ENCODE assay signal across 8 mouse cellular contexts in genomic region chr11:69095511-69096231, GRCm38 (mm10). TPM values are rescaled to one million over a fixed set of nuclear protein-coding genes. Genes with fewer than 3 reads are reported as not detected.
DNase-seq lines count a peak whose midpoint lies in the region; ATAC-seq and TF ChIP-seq lines count a peak whose summit lies in the region.

No protein-coding gene starts in this region.

- no peak for TF ChIP-seq CTCF in G1E (IDR thresholded peaks at IDR 0.05; ENCODE audit: low read depth, low read length)
- no peak for TF ChIP-seq CTCF in kidney, adult 2 months (conservative IDR thresholded peaks at IDR 0.05; ENCODE audit: insufficient read depth, insufficient read length, low read depth, low read length)
- no peak for TF ChIP-seq CTCF in lung, postnatal 0 days (IDR thresholded peaks at IDR 0.05)

- WGBS in forebrain, embryonic 15.5 days, result 2% methylated on average over 27 of the region's 27 CpGs
- under 1% methylated on average over 27 of the region's 27 CpGs for WGBS in kidney, adult 2 months
- under 1% methylated on average over 27 of the region's 27 CpGs for WGBS in lung, postnatal 0 days
- 3% methylated on average over 27 of the region's 27 CpGs for WGBS in stomach, embryonic 15.5 days

- DNase-seq in cerebellum, adult 9-10 months, result peak; percentile 66
- DNase-seq in cerebellum, adult 8-10 months, result no peak
- no peak for DNase-seq in G1E (ENCODE audit: low spot score)
- peak; percentile 60 for DNase-seq in kidney, adult 2 months
- DNase-seq in lung, postnatal 0 days (ENCODE audit: low spot score), result peak; percentile 86
- no peak for DNase-seq in urinary bladder, postnatal 10 days (ENCODE audit: low spot score)

- no peak; the same call in 1 of the 2 replicates for TF ChIP-seq EP300 in lung, postnatal 0 days (IDR thresholded peaks at IDR 0.05)

- H3K27me3 ChIP-seq in G1E (ENCODE audit: insufficient read depth, low read length), result no peaks in the 10 kb centered on the region
- H3K27me3 ChIP-seq in forebrain, embryonic 15.5 days, result no peaks in the 10 kb centered on the region
- no peaks in the 10 kb centered on the region for H3K27me3 ChIP-seq in kidney, adult 2 months (replicated peaks; ENCODE audit: control insufficient read depth, insufficient read depth, low read length)
- H3K27me3 ChIP-seq in lung, postnatal 0 days (replicated peaks; ENCODE audit: insufficient read depth, low read length), result no peaks in the 10 kb centered on the region
- no peaks in the 10 kb centered on the region for H3K27me3 ChIP-seq in stomach, embryonic 15.5 days (replicated peaks)

- peak overlapping the region; percentile 72 for H3K4me3 ChIP-seq in G1E (ENCODE audit: low read depth, low read length)
- peak overlapping the region; percentile 45 for H3K4me3 ChIP-seq in forebrain, embryonic 15.5 days
- H3K4me3 ChIP-seq in kidney, adult 2 months (ENCODE audit: insufficient read depth, low read depth, low read length), result peak overlapping the region; percentile 91
- H3K4me3 ChIP-seq in lung, postnatal 0 days (ENCODE audit: low read depth, low read length), result peak overlapping the region; percentile 97
- H3K4me3 ChIP-seq in stomach, embryonic 15.5 days (replicated peaks), result peak overlapping the region; percentile 66

- H3K9me3 ChIP-seq in G1E (replicated peaks), result no peaks in the 10 kb centered on the region
- H3K9me3 ChIP-seq in forebrain, embryonic 15.5 days, result no peaks in the 10 kb centered on the region
- no peaks in the 10 kb centered on the region for H3K9me3 ChIP-seq in lung, postnatal 0 days (ENCODE audit: low read length)
- no peaks in the 10 kb centered on the region for H3K9me3 ChIP-seq in stomach, embryonic 15.5 days

- H3K36me3 ChIP-seq in G1E (replicated peaks), result peaks cover 34% of the 10 kb centered on the region
- peaks cover 10% of the 10 kb centered on the region; the same call in 1 of the 2 replicates for H3K36me3 ChIP-seq in forebrain, embryonic 15.5 days
- peaks cover under 1% of the 10 kb centered on the region; the same call in 1 of the 2 replicates for H3K36me3 ChIP-seq in kidney, adult 2 months (ENCODE audit: control insufficient read depth, insufficient read depth, low read length)
- H3K36me3 ChIP-seq in lung, postnatal 0 days (ENCODE audit: insufficient read depth, low read length), result peaks cover 4% of the 10 kb centered on the region; the same call in 1 of the 2 replicates
- peaks cover 9% of the 10 kb centered on the region for H3K36me3 ChIP-seq in stomach, embryonic 15.5 days

- peak overlapping the region; percentile 29 for H3K9ac ChIP-seq in forebrain, embryonic 15.5 days (replicated peaks)
- H3K9ac ChIP-seq in lung, postnatal 0 days (replicated peaks; ENCODE audit: low read depth), result peak overlapping the region; percentile 100
- peak overlapping the region; percentile 77 for H3K9ac ChIP-seq in stomach, embryonic 15.5 days

- TF ChIP-seq POLR2A in kidney, adult 2 months (IDR thresholded peaks at IDR 0.05; ENCODE audit: low read depth, low read length), result no peak

- no peak for ATAC-seq in G1E (ENCODE audit: extremely low read depth, insufficient number of reproducible peaks, low FRiP score, poor library complexity, severe bottlenecking)
- no peak for ATAC-seq in forebrain, embryonic 15.5 days (replicated peaks)
- no peak for ATAC-seq in lung, postnatal 0 days
- no peak for ATAC-seq in stomach, embryonic 15.5 days (ENCODE audit: insufficient read depth, low FRiP score, low read depth)

- peaks cover 83% of the 10 kb centered on the region for H3K4me1 ChIP-seq in G1E (ENCODE audit: insufficient read depth, low read depth, low read length)
- peaks cover 74% of the 10 kb centered on the region for H3K4me1 ChIP-seq in forebrain, embryonic 15.5 days
- H3K4me1 ChIP-seq in kidney, adult 2 months (ENCODE audit: control insufficient read depth, insufficient read depth, low read length), result peaks cover 26% of the 10 kb centered on the region
- H3K4me1 ChIP-seq in lung, postnatal 0 days (ENCODE audit: insufficient read depth, low read depth, low read length), result peaks cover 16% of the 10 kb centered on the region
- H3K4me1 ChIP-seq in stomach, embryonic 15.5 days, result peaks cover 33% of the 10 kb centered on the region

- peak overlapping the region; percentile 77 for H3K27ac ChIP-seq in forebrain, embryonic 15.5 days (replicated peaks)
- H3K27ac ChIP-seq in kidney, adult 2 months (ENCODE audit: insufficient read depth, low read depth, low read length), result peak overlapping the region; percentile 99
- peak overlapping the region; percentile 100 for H3K27ac ChIP-seq in lung, postnatal 0 days (ENCODE audit: low read length)
- H3K27ac ChIP-seq in stomach, embryonic 15.5 days, result peak overlapping the region; percentile 98

- peak overlapping the region; percentile 69 for H3K4me2 ChIP-seq in forebrain, embryonic 15.5 days (replicated peaks)
- peak overlapping the region; percentile 76 for H3K4me2 ChIP-seq in lung, postnatal 0 days (replicated peaks; ENCODE audit: low read depth, low read length)
- H3K4me2 ChIP-seq in stomach, embryonic 15.5 days, result peak overlapping the region; percentile 91

RNA-seq across cellular contexts. Expression of gene Per1, which starts 0.7 kb away (rescaled TPM):
- 55.2 and 55.5 TPM in 2 replicates for total RNA-seq in G1E (2014; fragmentation: Nextera tagmentation)
- 8.9 TPM in 2 replicates for total RNA-seq in G1E (2017)
- 40.6 TPM in 2 replicates for polyA plus RNA-seq in G1E (2012)
- polyA plus RNA-seq in forebrain, embryonic 15.5 days (2015; fragmentation: Nextera tagmentation; extraction: Ambion mirVana), result 7.6 and 8.2 TPM in 2 replicates
- polyA plus RNA-seq in kidney, adult 2 months (2012; rRNA removed), result 13.5 and 14.7 TPM in 2 replicates
- 16.6 and 30.0 TPM in 2 replicates for polyA plus RNA-seq in lung, postnatal 0 days (2015; fragmentation: Nextera tagmentation; extraction: Ambion mirVana)
- polyA plus RNA-seq in stomach, embryonic 15.5 days (2015; fragmentation: Nextera tagmentation; extraction: Ambion mirVana), result 15.4 and 20.3 TPM in 2 replicates

RNA-seq across cellular contexts. Expression of gene Vamp2, which starts 7.4 kb away (rescaled TPM):
- total RNA-seq in G1E (2014; fragmentation: Nextera tagmentation), result 98.4 and 104 TPM in 2 replicates
- 4.4 and 5.8 TPM in 2 replicates for total RNA-seq in G1E (2017)
- polyA plus RNA-seq in G1E (2012), result 31.8 and 32.8 TPM in 2 replicates
- 179 and 188 TPM in 2 replicates for polyA plus RNA-seq in forebrain, embryonic 15.5 days (2015; fragmentation: Nextera tagmentation; extraction: Ambion mirVana)
- 102 and 106 TPM in 2 replicates for polyA plus RNA-seq in kidney, adult 2 months (2012; rRNA removed)
- 45.0 and 50.6 TPM in 2 replicates for polyA plus RNA-seq in lung, postnatal 0 days (2015; fragmentation: Nextera tagmentation; extraction: Ambion mirVana)
- 68.5 and 84.6 TPM in 2 replicates for polyA plus RNA-seq in stomach, embryonic 15.5 days (2015; fragmentation: Nextera tagmentation; extraction: Ambion mirVana)

RNA-seq across cellular contexts. Expression of gene Hes7, which starts 24.5 kb away (rescaled TPM):
- total RNA-seq in G1E (2014; fragmentation: Nextera tagmentation) (0.53 TPM in 1 of 2 replicates, not detected in the other), G1E (2017) (0.22 TPM in 1 of 2 replicates, not detected in the other)
- polyA plus RNA-seq in G1E (2012), result 1.2 and 2.0 TPM in 2 replicates
- polyA plus RNA-seq in forebrain, embryonic 15.5 days (2015; fragmentation: Nextera tagmentation; extraction: Ambion mirVana), result 0.42 and 0.46 TPM in 2 replicates
- polyA plus RNA-seq in kidney, adult 2 months (2012; rRNA removed), result 0.18 and 0.19 TPM in 2 replicates
- polyA plus RNA-seq in lung, postnatal 0 days (2015; fragmentation: Nextera tagmentation; extraction: Ambion mirVana), result 0.38 and 0.49 TPM in 2 replicates
- polyA plus RNA-seq in stomach, embryonic 15.5 days (2015; fragmentation: Nextera tagmentation; extraction: Ambion mirVana), result 0.76 and 1.0 TPM in 2 replicates

RNA-seq across cellular contexts. Expression of gene Tmem107, which starts 25.1 kb away (rescaled TPM):
- 28.3 and 38.2 TPM in 2 replicates for total RNA-seq in G1E (2014; fragmentation: Nextera tagmentation)
- 17.2 and 34.2 TPM in 2 replicates for total RNA-seq in G1E (2017)
- 70.8 and 77.9 TPM in 2 replicates for polyA plus RNA-seq in G1E (2012)
- 47.6 and 50.5 TPM in 2 replicates for polyA plus RNA-seq in forebrain, embryonic 15.5 days (2015; fragmentation: Nextera tagmentation; extraction: Ambion mirVana)
- polyA plus RNA-seq in kidney, adult 2 months (2012; rRNA removed), result 41.7 and 48.0 TPM in 2 replicates
- polyA plus RNA-seq in lung, postnatal 0 days (2015; fragmentation: Nextera tagmentation; extraction: Ambion mirVana), result 62.9 and 70.0 TPM in 2 replicates
- polyA plus RNA-seq in stomach, embryonic 15.5 days (2015; fragmentation: Nextera tagmentation; extraction: Ambion mirVana), result 49.6 and 55.0 TPM in 2 replicates

RNA-seq across cellular contexts. Expression of gene 9130213A22Rik, which starts 26.7 kb away (rescaled TPM):
- total RNA-seq in G1E (2014; fragmentation: Nextera tagmentation), result 1.4 TPM in 2 replicates
- 0.17 and 0.82 TPM in 2 replicates for total RNA-seq in G1E (2017)
- polyA plus RNA-seq in G1E (2012), result 0.10 and 0.25 TPM in 2 replicates
- 0.31 and 0.38 TPM in 2 replicates for polyA plus RNA-seq in forebrain, embryonic 15.5 days (2015; fragmentation: Nextera tagmentation; extraction: Ambion mirVana)
- polyA plus RNA-seq in kidney, adult 2 months (2012; rRNA removed), result 0.74 and 0.79 TPM in 2 replicates
- polyA plus RNA-seq in lung, postnatal 0 days (2015; fragmentation: Nextera tagmentation; extraction: Ambion mirVana), result 0.42 and 0.50 TPM in 2 replicates
- polyA plus RNA-seq in stomach, embryonic 15.5 days (2015; fragmentation: Nextera tagmentation; extraction: Ambion mirVana), result 0.37 TPM in 2 replicates

Comparison
In these comparisons a context has a peak if more than half of its experiments do, and no peak if none do; other contexts are left out.
1. DNase-seq: peak in cerebellum, adult 9-10 months (single experiment), kidney, adult 2 months (single experiment) and lung, postnatal 0 days (single experiment); none in cerebellum, adult 8-10 months (single experiment), G1E (single experiment) and urinary bladder, postnatal 10 days (single experiment).
2. H3K4me3 ChIP-seq: peak in every context shown above with its lines; median percentile 97 in lung, postnatal 0 days; 91 in kidney, adult 2 months; 72 in G1E; 66 in stomach, embryonic 15.5 days; 45 in forebrain, embryonic 15.5 days.
3. H3K9ac ChIP-seq: peak in every context shown above with its lines; median percentile 100 in lung, postnatal 0 days; 77 in stomach, embryonic 15.5 days; 29 in forebrain, embryonic 15.5 days.
4. Peak in every context shown above with its lines, with median percentiles within 50 percentile points of each other: H3K27ac ChIP-seq and H3K4me2 ChIP-seq.